Mouse (Mus musculus) C2C12 (cell line): Measurements from ENCODE around the gene Thada.

Experiments
- CEBPB ChIP-seq: IDR thresholded peaks from one replicate; pipeline ENCODE4 v1.6.1; 2011; ENCODE audit warnings: low read depth, mild to moderate bottlenecking, control low read depth, moderate library complexity
- CTCF ChIP-seq: IDR thresholded peaks from one replicate; pipeline ENCODE4 v1.5.1; 2011; ENCODE audit not compliant: control insufficient read depth, insufficient read depth, insufficient read length
- MAX ChIP-seq: IDR thresholded peaks from one replicate; pipeline ENCODE4 v1.6.1; 2011; ENCODE audit warnings: mild to moderate bottlenecking, control low read depth
- MYOD1 ChIP-seq: IDR thresholded peaks from one replicate; pipeline ENCODE4 v1.6.1; 2011; ENCODE audit warnings: low read depth; ENCODE audit not compliant: control insufficient read depth, insufficient read length
- USF1 ChIP-seq: IDR thresholded peaks from one replicate; pipeline ENCODE4 v1.6.1; 2011; ENCODE audit warnings: low read depth, mild to moderate bottlenecking, control low read depth, moderate library complexity

DNA sequence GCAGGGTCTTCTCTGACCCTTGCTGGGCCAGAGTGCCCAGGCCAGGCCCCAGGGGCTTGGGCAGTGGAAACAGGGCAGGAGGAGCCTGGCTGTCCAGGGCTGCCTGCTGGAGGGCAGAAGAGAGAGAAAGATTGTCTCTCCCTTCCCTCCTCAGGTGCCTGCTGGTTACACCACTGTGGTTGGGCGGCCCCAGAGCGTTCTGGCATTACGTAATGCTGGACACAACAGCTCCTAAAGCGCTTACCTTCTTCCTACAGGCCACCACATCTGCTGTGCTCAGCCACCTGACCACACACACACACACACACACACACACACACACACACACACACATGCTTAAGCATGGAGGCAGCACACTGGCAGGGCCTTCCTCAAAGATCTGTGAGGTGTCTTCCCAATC is 298.6 kb downstream of the Thada start:
- no peak for TF ChIP-seq CTCF
- TF ChIP-seq MAX = no peak
- no peak for TF ChIP-seq USF1
- TF ChIP-seq CEBPB = no peak
- no peak for TF ChIP-seq MYOD1
